15 mouse cellular contexts compared by ENCODE assay signal in genomic region chr16:14859443-14859842, GRCm38 (mm10). TPM values are rescaled to one million over a fixed set of nuclear protein-coding genes. Genes with fewer than 3 reads are reported as not detected.
DNase-seq lines count a peak whose midpoint lies in the region; ATAC-seq and TF ChIP-seq lines count a peak whose summit lies in the region.
"Had no signal": no experiment of that assay in that cellular context is flagged by ENCODE, and none has a peak within 500 bp of the region (broad histone marks: within the 10 kb centered on the region; RNA-seq: fewer than 3 reads in every experiment).

No protein-coding gene starts in this region.

- H3K4me2 ChIP-seq in myocyte (ENCODE audit: low read depth) = no peak overlapping the region
- no peak overlapping the region for H3K4me2 ChIP-seq in forebrain, embryonic 16.5 days (ENCODE audit: low read length)
- H3K4me2 ChIP-seq: heart, embryonic 15.5 days had no signal

- no peak for TF ChIP-seq CTCF in gastrocnemius, adult 2 months (IDR thresholded peaks at IDR 0.05)
- no peak for TF ChIP-seq CTCF in cerebellum, adult 2 months (IDR thresholded peaks at IDR 0.05; ENCODE audit: borderline replicate concordance, insufficient read depth, low read depth, low read length)

- H3K27ac ChIP-seq in gastrocnemius, adult 2 months = no peak overlapping the region
- H3K27ac ChIP-seq in cerebellum, adult 2 months (ENCODE audit: insufficient read depth, low read length) = no peak overlapping the region
- no peak overlapping the region for H3K27ac ChIP-seq in forebrain, embryonic 16.5 days (ENCODE audit: low read length)
- H3K27ac ChIP-seq: heart, embryonic 15.5 days; kidney, postnatal 0 days; macrophage had no signal

- no peak for TF ChIP-seq POLR2A in cerebellum, adult 2 months (IDR thresholded peaks at IDR 0.05; ENCODE audit: borderline replicate concordance, insufficient read depth, low read length)
- TF ChIP-seq POLR2A in myocyte (IDR thresholded peaks at IDR 0.05; ENCODE audit: insufficient read length, low read depth) = no peak

- peak; percentile 12 for DNase-seq in gastrocnemius, postnatal 10 days
- DNase-seq in gastrocnemius, adult 2 months = no peak
- peak; percentile 3 for DNase-seq in lung, postnatal 10 days
- DNase-seq in lung, postnatal 36 days = no peak
- DNase-seq in cerebellum, adult 2 months = peak; percentile 20 to 57
- DNase-seq in kidney, postnatal 25 days = no peak

- H3K9ac ChIP-seq in forebrain, embryonic 16.5 days (replicated peaks; ENCODE audit: low read depth, low read length) = no peak overlapping the region
- H3K9ac ChIP-seq: heart, embryonic 15.5 days had no signal

- no peaks in the 10 kb centered on the region for H3K36me3 ChIP-seq in myocyte (ENCODE audit: control insufficient read depth, insufficient read depth)
- H3K36me3 ChIP-seq in forebrain, embryonic 16.5 days (ENCODE audit: control insufficient read depth, insufficient read depth) = no peaks in the 10 kb centered on the region
- H3K36me3 ChIP-seq: G1E; heart, embryonic 15.5 days had no signal

- no peak overlapping the region for H3ac ChIP-seq in myocyte (ENCODE audit: control insufficient read depth, insufficient read length)

- no peak overlapping the region for H3K4me3 ChIP-seq in gastrocnemius, adult 2 months
- H3K4me3 ChIP-seq in cerebellum, adult 2 months (replicated peaks; ENCODE audit: insufficient read depth, low read depth, low read length) = no peak overlapping the region
- H3K4me3 ChIP-seq in myocyte = no peak overlapping the region
- no peak overlapping the region for H3K4me3 ChIP-seq in forebrain, embryonic 16.5 days (replicated peaks; ENCODE audit: low read length)
- H3K4me3 ChIP-seq: heart, embryonic 15.5 days had no signal

- no peaks in the 10 kb centered on the region for H3K9me3 ChIP-seq in forebrain, embryonic 16.5 days (ENCODE audit: control insufficient read depth, low read length)
- H3K9me3 ChIP-seq: G1E; heart, embryonic 15.5 days had no signal

- H3K79me2 ChIP-seq in myocyte (ENCODE audit: control insufficient read depth, insufficient read depth) = no peaks in the 10 kb centered on the region

- peaks cover 5% of the 10 kb centered on the region for H3K4me1 ChIP-seq in cerebellum, adult 2 months (ENCODE audit: control insufficient read depth, insufficient read depth, low read length)
- 0 out of 2 replicates have a peak, but pooled peaks cover 2% of the 10 kb centered on the region for H3K4me1 ChIP-seq in forebrain, embryonic 16.5 days (replicated peaks; ENCODE audit: control insufficient read depth, insufficient read depth, low read length)
- H3K4me1 ChIP-seq: heart, embryonic 15.5 days had no signal

- intact Hi-C loops in gastrocnemius, adult 2 months (cut with DNase I) = no loop called here

- ATAC-seq in forebrain, embryonic 16.5 days = no peak
- ATAC-seq: midbrain, embryonic 16.5 days had no signal

- no peaks in the 10 kb centered on the region for H3K27me3 ChIP-seq in cerebellum, adult 2 months (ENCODE audit: control insufficient read depth, insufficient read depth, low read length)
- H3K27me3 ChIP-seq in myocyte (ENCODE audit: control insufficient read depth, insufficient read depth, insufficient read length) = no peaks in the 10 kb centered on the region
- no peaks in the 10 kb centered on the region for H3K27me3 ChIP-seq in forebrain, embryonic 16.5 days (replicated peaks; ENCODE audit: control insufficient read depth, insufficient read depth, low read length)
- H3K27me3 ChIP-seq: heart, embryonic 15.5 days had no signal

TF ChIP-seq in myocyte, 11 proteins besides CTCF, POLR2A, EP300 and RAD21:
- TF ChIP-seq TCF12 (IDR thresholded peaks at IDR 0.05; ENCODE audit: insufficient read depth, poor library complexity, severe bottlenecking) (peak; percentile 56), E2F4 (IDR thresholded peaks at IDR 0.05; ENCODE audit: insufficient read depth) (no peak), TCF3 (IDR thresholded peaks at IDR 0.05; ENCODE audit: insufficient read length, low read depth) (peak; percentile 85), MYOG (IDR thresholded peaks at IDR 0.05; ENCODE audit: control insufficient read depth in 1 of 3, insufficient read depth in 1 of 3, insufficient read length in 2 of 3, low read depth in 2 of 3) (peak; percentile 34 to 91 (median 83)), SRF (IDR thresholded peaks at IDR 0.05; ENCODE audit: control insufficient read depth, insufficient read length, low read depth) (no peak), REST (IDR thresholded peaks at IDR 0.05; ENCODE audit: insufficient read depth, insufficient read length) (no peak), CEBPB (IDR thresholded peaks at IDR 0.05; ENCODE audit: insufficient read depth, poor library complexity, severe bottlenecking) (no peak), USF1 (IDR thresholded peaks at IDR 0.05; ENCODE audit: low read depth) (no peak), POLR2AphosphoS2 (IDR thresholded peaks at IDR 0.05; ENCODE audit: insufficient read length, low read depth) (no peak), MYOD1 (IDR thresholded peaks at IDR 0.05; ENCODE audit: control insufficient read depth in 1 of 3, insufficient read length in 2 of 3, low read depth in 2 of 3) (peak; percentile 29 to 90 (median 75))

RNA-seq across cellular contexts. Expression of gene Efcab1, which starts 47.0 kb away (rescaled TPM):
- under 1 TPM in 1 of 2 experiments, not detected in 1; 0.27 TPM for total RNA-seq in gastrocnemius, postnatal 10 days (2021)
- total RNA-seq in gastrocnemius, adult 2 months (2021) = not detected
- 1.9 and 2.3 TPM in 2 replicates for polyA plus RNA-seq in cerebellum, adult 2 months (2012; rRNA removed)
- not detected for polyA plus RNA-seq in myocyte (2012; fragmentation: generic; extraction: Trizol)
- polyA plus RNA-seq in forebrain, embryonic 16.5 days (2015; fragmentation: Nextera tagmentation; extraction: Ambion mirVana) = 7.7 and 9.2 TPM in 2 replicates
- total RNA-seq: gastrocnemius, adult 8-10 months had no signal
- polyA plus RNA-seq: C2C12, G1E, macrophage had no signal

Comparison
In these comparisons a context has a peak if more than half of its experiments do, and no peak if none do; other contexts are left out.
1. DNase-seq: peak in gastrocnemius, postnatal 10 days (single experiment), lung, postnatal 10 days (single experiment) and cerebellum, adult 2 months (2 of 2); none in gastrocnemius, adult 2 months (single experiment), lung, postnatal 36 days (single experiment) and kidney, postnatal 25 days (0 of 2).